Comparison of ENCODE assay signal across 8 mouse cellular contexts in the genomic region with DNA sequence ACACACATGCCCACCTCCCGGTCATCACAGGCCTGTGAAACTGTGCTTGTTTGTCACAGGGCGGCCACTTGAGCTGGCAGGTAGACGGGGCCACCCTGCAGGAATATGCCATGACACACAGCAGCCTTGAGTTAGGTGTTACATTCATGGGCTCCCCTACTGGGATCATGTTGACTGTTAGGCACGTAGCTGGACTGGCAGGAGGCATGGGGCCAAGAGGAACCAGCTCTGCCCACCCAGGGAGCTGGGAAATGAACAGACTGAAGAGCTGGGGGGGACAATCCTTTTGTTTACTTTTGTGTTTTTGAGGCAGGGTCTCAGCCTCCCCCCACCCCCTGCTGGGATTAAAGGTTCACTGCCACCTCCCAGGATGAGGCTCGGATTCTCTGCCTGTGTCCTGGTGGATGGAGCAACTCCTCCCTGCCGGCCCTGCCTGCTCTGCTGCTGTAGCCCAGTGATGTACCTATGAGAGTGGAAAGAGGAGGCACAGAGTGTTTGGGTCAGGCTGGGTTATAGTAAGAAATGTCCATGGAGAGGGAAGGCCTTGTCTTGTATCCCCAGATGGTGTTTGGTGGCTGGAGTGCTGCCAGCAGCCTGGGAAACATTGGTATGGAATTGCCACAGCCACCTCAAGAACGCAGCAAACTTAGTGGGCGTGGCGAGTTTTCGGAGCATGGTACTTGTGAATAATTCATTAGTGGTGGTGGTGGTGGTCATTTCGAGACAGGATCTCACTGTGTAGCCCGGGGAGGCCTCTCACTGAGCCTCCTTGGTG. TPM values are rescaled to one million over a fixed set of nuclear protein-coding genes. Genes with fewer than 3 reads are reported as not detected.
DNase-seq lines count a peak whose midpoint lies in the region; ATAC-seq and TF ChIP-seq lines count a peak whose summit lies in the region.

No protein-coding gene starts in this region.

- no peak for DNase-seq in heart, postnatal 0 days (ENCODE audit: low spot score)
- no peak for DNase-seq in heart, postnatal 36 days
- peak; percentile 75 for DNase-seq in MN1 (ENCODE audit: low spot score)
- no peak for DNase-seq in forebrain, embryonic 10.5 days (ENCODE audit: extremely low spot score, low spot score)
- DNase-seq in liver, embryonic 13.5 days, result no peak
- no peak for DNase-seq in B cell, adult 2 months
- no peak for DNase-seq in frontal cortex, postnatal 10 days (ENCODE audit: low spot score in 2 of 2)
- DNase-seq in urinary bladder, postnatal 4 days (ENCODE audit: low spot score in 2 of 2), result no peak

- TF ChIP-seq CTCF in heart, postnatal 0 days (IDR thresholded peaks at IDR 0.05; ENCODE audit: low read depth), result no peak

- no peaks in the 10 kb centered on the region for H3K27me3 ChIP-seq in heart, postnatal 0 days (ENCODE audit: control insufficient read depth, insufficient read depth, low read length)
- no peaks in the 10 kb centered on the region for H3K27me3 ChIP-seq in forebrain, embryonic 10.5 days (ENCODE audit: poor library complexity, severe bottlenecking)
- no peaks in the 10 kb centered on the region for H3K27me3 ChIP-seq in liver, embryonic 13.5 days

- H3K4me3 ChIP-seq in heart, postnatal 0 days (ENCODE audit: low read depth, low read length), result no peak overlapping the region
- H3K4me3 ChIP-seq in forebrain, embryonic 10.5 days, result peak overlapping the region; percentile 90
- H3K4me3 ChIP-seq in liver, embryonic 13.5 days (replicated peaks), result peak overlapping the region; percentile 0; the same call in 1 of the 2 replicates

- H3K36me3 ChIP-seq in heart, postnatal 0 days (replicated peaks; ENCODE audit: control insufficient read depth, insufficient read depth, low read length), result 0 out of 2 replicates have a peak, but pooled peaks cover 9% of the 10 kb centered on the region
- peaks cover 46% of the 10 kb centered on the region for H3K36me3 ChIP-seq in forebrain, embryonic 10.5 days (replicated peaks)
- peaks cover 27% of the 10 kb centered on the region for H3K36me3 ChIP-seq in liver, embryonic 13.5 days

- WGBS in heart, postnatal 0 days, result 72% methylated on average over 12 of the region's 12 CpGs
- WGBS in forebrain, embryonic 10.5 days, result 72% methylated on average over 12 of the region's 12 CpGs
- 76% methylated on average over 12 of the region's 12 CpGs for WGBS in liver, embryonic 13.5 days (ENCODE audit: insufficient replicate concordance)

- no peaks in the 10 kb centered on the region for H3K9me3 ChIP-seq in heart, postnatal 0 days (replicated peaks; ENCODE audit: control insufficient read depth, low read length)
- H3K9me3 ChIP-seq in forebrain, embryonic 10.5 days, result no peaks in the 10 kb centered on the region
- no peaks in the 10 kb centered on the region for H3K9me3 ChIP-seq in liver, embryonic 13.5 days (replicated peaks)

- intact Hi-C loops in heart, postnatal 36 days (cut with DNase I), result loop anchor here (5.0 kb wide), 2 partner anchors 121 to 156 kb away; no protein-coding TSS in a partner anchor

- ATAC-seq in heart, postnatal 0 days (ENCODE audit: insufficient read depth, low read depth), result no peak
- no peak for ATAC-seq in liver, embryonic 13.5 days (ENCODE audit: low read depth)

- H3K4me2 ChIP-seq in heart, postnatal 0 days (ENCODE audit: low read depth, low read length), result 0 out of 2 replicates have a peak overlapping the region, but pooled peaks have one; percentile 15
- peak overlapping the region; percentile 100 for H3K4me2 ChIP-seq in liver, embryonic 13.5 days

- no peak for TF ChIP-seq EP300 in heart, postnatal 0 days (IDR thresholded peaks at IDR 0.05; ENCODE audit: low read depth)

- H3K9ac ChIP-seq in heart, postnatal 0 days (replicated peaks; ENCODE audit: low read depth, low read length), result no peak overlapping the region
- H3K9ac ChIP-seq in liver, embryonic 13.5 days, result peak overlapping the region; percentile 34; the same call in 1 of the 2 replicates

- H3K27ac ChIP-seq in heart, postnatal 0 days (ENCODE audit: low read depth), result no peak overlapping the region
- H3K27ac ChIP-seq in forebrain, embryonic 10.5 days, result 0 out of 2 replicates have a peak overlapping the region, but pooled peaks have one; percentile 0
- 0 out of 2 replicates have a peak overlapping the region, but pooled peaks have one; percentile 26 for H3K27ac ChIP-seq in liver, embryonic 13.5 days

- peaks cover 12% of the 10 kb centered on the region; the same call in 1 of the 2 replicates for H3K4me1 ChIP-seq in heart, postnatal 0 days (ENCODE audit: control insufficient read depth, insufficient read depth)
- peaks cover 54% of the 10 kb centered on the region for H3K4me1 ChIP-seq in forebrain, embryonic 10.5 days
- peaks cover 80% of the 10 kb centered on the region for H3K4me1 ChIP-seq in liver, embryonic 13.5 days (replicated peaks)

RNA-seq across cellular contexts. Expression of a gene that starts 2.5 kb away (rescaled TPM):
- 25.8 and 46.0 TPM in 2 replicates for total RNA-seq in heart, postnatal 0 days (2014; rRNA removed; ENCODE audit: low replicate concordance)
- 7.7 and 8.3 TPM in 2 replicates for polyA plus RNA-seq in heart, postnatal 0 days (2015; fragmentation: Nextera tagmentation; extraction: Ambion mirVana)
- total RNA-seq in heart, postnatal 36 days (2021), result under 1 TPM; 0.60 to 0.78 TPM
- 26.1 and 26.9 TPM in 2 replicates for polyA plus RNA-seq in forebrain, embryonic 10.5 days (2016; fragmentation: Nextera tagmentation; extraction: Ambion mirVana)
- polyA plus RNA-seq in liver, embryonic 13.5 days (2015; fragmentation: Nextera tagmentation; extraction: Ambion mirVana), result 6.9 and 7.4 TPM in 2 replicates

RNA-seq across cellular contexts. Expression of a gene that starts 10.3 kb away (rescaled TPM):
- 460 and 709 TPM in 2 replicates for total RNA-seq in heart, postnatal 0 days (2014; rRNA removed; ENCODE audit: low replicate concordance)
- 800 and 870 TPM in 2 replicates for polyA plus RNA-seq in heart, postnatal 0 days (2015; fragmentation: Nextera tagmentation; extraction: Ambion mirVana)
- 100 to 1,000 TPM; 180 to 208 TPM for total RNA-seq in heart, postnatal 36 days (2021)
- polyA plus RNA-seq in forebrain, embryonic 10.5 days (2016; fragmentation: Nextera tagmentation; extraction: Ambion mirVana), result 200 and 217 TPM in 2 replicates
- 683 and 710 TPM in 2 replicates for polyA plus RNA-seq in liver, embryonic 13.5 days (2015; fragmentation: Nextera tagmentation; extraction: Ambion mirVana)

RNA-seq across cellular contexts. Expression of a gene that starts 16.7 kb away (rescaled TPM):
- total RNA-seq in heart, postnatal 0 days (2014; rRNA removed; ENCODE audit: low replicate concordance), result 9.8 and 11.7 TPM in 2 replicates
- 6.4 and 7.0 TPM in 2 replicates for polyA plus RNA-seq in heart, postnatal 0 days (2015; fragmentation: Nextera tagmentation; extraction: Ambion mirVana)
- 1 to 10 TPM; 5.8 to 6.5 TPM for total RNA-seq in heart, postnatal 36 days (2021)
- 21.0 and 21.5 TPM in 2 replicates for polyA plus RNA-seq in forebrain, embryonic 10.5 days (2016; fragmentation: Nextera tagmentation; extraction: Ambion mirVana)
- polyA plus RNA-seq in liver, embryonic 13.5 days (2015; fragmentation: Nextera tagmentation; extraction: Ambion mirVana), result 17.7 and 22.2 TPM in 2 replicates

RNA-seq across cellular contexts. Expression of a gene that starts 16.8 kb away (rescaled TPM):
- 0.73 TPM in 1 of 2 replicates, not detected in the other for total RNA-seq in heart, postnatal 0 days (2014; rRNA removed; ENCODE audit: low replicate concordance)
- polyA plus RNA-seq in heart, postnatal 0 days (2015; fragmentation: Nextera tagmentation; extraction: Ambion mirVana), result 0.08 and 0.18 TPM in 2 replicates
- not detected for total RNA-seq in heart, postnatal 36 days (2021)
- 0.23 and 0.35 TPM in 2 replicates for polyA plus RNA-seq in forebrain, embryonic 10.5 days (2016; fragmentation: Nextera tagmentation; extraction: Ambion mirVana)
- polyA plus RNA-seq in liver, embryonic 13.5 days (2015; fragmentation: Nextera tagmentation; extraction: Ambion mirVana), result 0.15 and 0.16 TPM in 2 replicates

RNA-seq across cellular contexts. Expression of a gene that starts 18.5 kb away (rescaled TPM):
- 3.4 TPM in 1 of 2 replicates, not detected in the other for total RNA-seq in heart, postnatal 0 days (2014; rRNA removed; ENCODE audit: low replicate concordance)
- polyA plus RNA-seq in heart, postnatal 0 days (2015; fragmentation: Nextera tagmentation; extraction: Ambion mirVana), result 23.3 TPM in 2 replicates
- total RNA-seq in heart, postnatal 36 days (2021), result 10 to 100 TPM; 14.2 to 16.2 TPM
- polyA plus RNA-seq in forebrain, embryonic 10.5 days (2016; fragmentation: Nextera tagmentation; extraction: Ambion mirVana), result 63.6 and 69.9 TPM in 2 replicates
- polyA plus RNA-seq in liver, embryonic 13.5 days (2015; fragmentation: Nextera tagmentation; extraction: Ambion mirVana), result 45.6 and 48.9 TPM in 2 replicates
